Mouse (Mus musculus) liver, embryonic 14.5 days (tissue): ENCODE data around the gene Pla2g2d. TPM values are rescaled to one million over a fixed set of nuclear protein-coding genes. Genes with fewer than 3 reads are reported as not detected.
"Not testable (repeated sequence)": the region's sequence is repeated elsewhere in the genome, so short reads cannot be mapped to it uniquely, and the experiment has no call there.

Source experiments
- ATAC-seq: fragments of 200-750 bp; cut with Nextera tagmentation; 2 replicates; pipeline ENCODE4 v1.8.0; 2017; ENCODE audit warnings: moderate number of reproducible peaks, mild to moderate bottlenecking, moderate library complexity; ENCODE audit not compliant: insufficient read depth
- DNase-seq, 3 experiments: peaks; one replicate each; pipeline ENCODE4 v3.0.0-alpha.2; 2012 to 2013; ENCODE audit warnings: low read depth in 3 of 3, low spot score in 3 of 3
- H3K27ac ChIP-seq: fragments of 300-500 bp; sonication (generic); 2 replicates; pipeline ENCODE4 v1.5.1; 2014; ENCODE audit warnings: moderate library complexity, mild to moderate bottlenecking, control low read depth, inconsistent platforms
- H3K27me3 ChIP-seq: fragments of 300-500 bp; sonication (generic); 2 replicates; pipeline ENCODE4 v1.6.1; 2014; ENCODE audit warnings: mild to moderate bottlenecking, low read length, moderate library complexity; ENCODE audit not compliant: control insufficient read depth, insufficient read depth
- H3K36me3 ChIP-seq: fragments of 300-500 bp; sonication (generic); replicated peaks from 2 replicates; pipeline ENCODE4 v1.6.1; 2014; ENCODE audit warnings: low read depth; ENCODE audit not compliant: control insufficient read depth, insufficient read depth
- H3K4me1 ChIP-seq, 2 experiments: fragments of 200-500 bp in 1 of 2; fragments of 300-500 bp in 1 of 2; sonication (generic) in 1 of 2; replicated peaks; 2 replicates each; pipeline ENCODE4 v1.6.1; 2012 to 2014; ENCODE audit warnings: antibody characterized with exemption in 1 of 2, inconsistent platforms in 1 of 2, low read length in 1 of 2; ENCODE audit not compliant: control insufficient read depth in 2 of 2, insufficient read depth in 2 of 2
- H3K4me2 ChIP-seq: fragments of 300-500 bp; sonication (generic); 2 replicates; pipeline ENCODE4 v1.6.1; 2014; ENCODE audit warnings: low read depth, mild to moderate bottlenecking, control low read depth, moderate library complexity
- H3K4me3 ChIP-seq, 2 experiments: fragments of 200-500 bp in 1 of 2; fragments of 300-500 bp in 1 of 2; sonication (generic) in 1 of 2; 2 replicates each; pipeline ENCODE4 v1.5.1; 2012 to 2014; ENCODE audit warnings: low read depth in 2 of 2, low read length in 2 of 2, mild to moderate bottlenecking in 2 of 2, control low read depth in 1 of 2, inconsistent platforms in 1 of 2, moderate library complexity in 1 of 2; ENCODE audit not compliant: insufficient read depth in 1 of 2
- H3K9ac ChIP-seq: fragments of 300-500 bp; sonication (generic); replicated peaks from 2 replicates; pipeline ENCODE4 v1.6.1; 2014; ENCODE audit warnings: mild to moderate bottlenecking, control low read depth, moderate library complexity
- H3K9me3 ChIP-seq: fragments of 300-500 bp; sonication (generic); 2 replicates; pipeline ENCODE4 v1.6.1; 2016; ENCODE audit warnings: low read length, mixed read lengths; ENCODE audit not compliant: control insufficient read depth
- CTCF ChIP-seq: IDR thresholded peaks from 2 replicates; pipeline ENCODE4 v1.5.1; 2016; ENCODE audit warnings: antibody characterized with exemption, low read depth, control low read depth
- EP300 ChIP-seq: IDR thresholded peaks from 2 replicates; pipeline ENCODE4 v1.6.1; 2016; ENCODE audit warnings: antibody characterized with exemption, low read depth
- WGBS: fragments of 180-500 bp; shearing (Covaris S2); extraction: QIAGEN DNeasy Blood & Tissue Kit; methylation state at CpG from one replicate; pipeline ENCODE4 v1.1.7; 2014; ENCODE audit not compliant: insufficient replicate concordance; 5-methylcytosine and 5-hydroxymethylcytosine counted together
- polyA plus RNA-seq, 2 experiments: library from polyadenylated mRNA; depleted of rRNA in 1 of 2; stranded (reverse) in 1 of 2; unstranded in 1 of 2; fragments of >200 nt; fragmentation: Nextera tagmentation in 1 of 2; extraction: Ambion mirVana in 1 of 2; gene quantifications; 2 replicates each; pipeline versions ENCODE4 v1.2.1 to v1.2.3; 2012 to 2014

The Pla2g2d gene
- polyA plus RNA-seq, 2 experiments, result not detected

GRCm38 (mm10) chr4:138819101-138819500, 43.6 kb downstream of the Pla2g2d start:
- ATAC-seq (no peak), DNase-seq (no peak)
- H3K9me3 ChIP-seq, result no peaks in the 10 kb centered on the region
- no peak for TF ChIP-seq EP300
- TF ChIP-seq CTCF, result no peak
- no peaks in the 10 kb centered on the region for H3K4me1 ChIP-seq
- WGBS, result 42% methylated on average over 8 of the region's 8 CpGs
- H3K4me2 ChIP-seq, result no peak overlapping the region
- H3K4me3 ChIP-seq, result no peak overlapping the region
- H3K9ac ChIP-seq, result no peak overlapping the region
- no peaks in the 10 kb centered on the region for H3K36me3 ChIP-seq
- no peaks in the 10 kb centered on the region for H3K27me3 ChIP-seq
- H3K27ac ChIP-seq, result no peak overlapping the region

- DNase-seq (no peak), ATAC-seq (no peak)
- H3K36me3 ChIP-seq, result no peaks in the 10 kb centered on the region
- 73% methylated on average over 2 of the region's 2 CpGs for WGBS
- H3K4me1 ChIP-seq, result no peaks in the 10 kb centered on the region
- H3K27ac ChIP-seq, result no peak overlapping the region
- no peaks in the 10 kb centered on the region for H3K27me3 ChIP-seq
- TF ChIP-seq EP300 (no peak), CTCF (no peak)
- no peak overlapping the region for H3K4me2 ChIP-seq
- no peak overlapping the region for H3K4me3 ChIP-seq
- H3K9me3 ChIP-seq, result no peaks in the 10 kb centered on the region
- H3K9ac ChIP-seq, result no peak overlapping the region
Measured at GRCm38 (mm10) chr4:138821036-138821435, 45.5 kb downstream of the Pla2g2d start.

- H3K36me3 ChIP-seq, H3K4me2 ChIP-seq, H3K4me1 ChIP-seq, H3K9me3 ChIP-seq, H3K9ac ChIP-seq, H3K27me3 ChIP-seq, H3K4me3 ChIP-seq, H3K27ac ChIP-seq, ATAC-seq, DNase-seq: not testable (repeated sequence)
- WGBS, result 46% methylated on average over 2 of the region's 2 CpGs
Measured at GRCm38 (mm10) chr4:138824161-138824560, 48.6 kb downstream of the Pla2g2d start.

- no peak overlapping the region for H3K4me2 ChIP-seq
- TF ChIP-seq EP300 (no peak), CTCF (no peak; the same call in 1 of the 2 replicates)
- H3K4me3 ChIP-seq, result no peak overlapping the region
- no peak for DNase-seq
- H3K4me1 ChIP-seq, result no peaks in the 10 kb centered on the region
- no peaks in the 10 kb centered on the region; the same call in 1 of the 2 replicates for H3K27me3 ChIP-seq
- H3K36me3 ChIP-seq, result no peaks in the 10 kb centered on the region
- ATAC-seq, result no peak
- H3K27ac ChIP-seq, result no peak overlapping the region
- 63% methylated on average over 2 of the region's 2 CpGs for WGBS
- H3K9ac ChIP-seq, result no peak overlapping the region
- no peaks in the 10 kb centered on the region for H3K9me3 ChIP-seq
Measured at GRCm38 (mm10) chr4:138824660-138825059, 49.1 kb downstream of the Pla2g2d start.

- ATAC-seq, result no peak
- WGBS, result 30% methylated on average over 18 of the region's 18 CpGs
- Histone ChIP-seq H3K27me3 (no peaks in the 10 kb centered on the region; the same call in 1 of the 2 replicates), H3K4me1 (no peaks in the 10 kb centered on the region), H3K9ac (no peak overlapping the region), H3K4me3 (no peak overlapping the region), H3K9me3 (no peaks in the 10 kb centered on the region), H3K27ac (no peak overlapping the region), H3K36me3 (no peaks in the 10 kb centered on the region), H3K4me2 (no peak overlapping the region)
- TF ChIP-seq EP300, result no peak
- no peak for TF ChIP-seq CTCF
- DNase-seq, result no peak
Measured at GRCm38 (mm10) chr4:138825751-138826567, 50.4 kb downstream of the Pla2g2d start.
